Mouse (Mus musculus): ENCODE data around the gene Cd99l2.

Gene Cd99l2

GRCm38 (mm10) chrX:71468639-71469295, 23.9 kb downstream of the Cd99l2 start:
- DNase-seq (ENCODE audit: low read depth, low spot score), result no peak

- no peak for DNase-seq (ENCODE audit: low read depth, low spot score)
Measured at GRCm38 (mm10) chrX:71467491-71467890, 25.2 kb downstream of the Cd99l2 start.

- no peak for DNase-seq (ENCODE audit: low read depth, low spot score)
Measured at GRCm38 (mm10) chrX:71465417-71465816, 27.2 kb downstream of the Cd99l2 start.

DNA sequence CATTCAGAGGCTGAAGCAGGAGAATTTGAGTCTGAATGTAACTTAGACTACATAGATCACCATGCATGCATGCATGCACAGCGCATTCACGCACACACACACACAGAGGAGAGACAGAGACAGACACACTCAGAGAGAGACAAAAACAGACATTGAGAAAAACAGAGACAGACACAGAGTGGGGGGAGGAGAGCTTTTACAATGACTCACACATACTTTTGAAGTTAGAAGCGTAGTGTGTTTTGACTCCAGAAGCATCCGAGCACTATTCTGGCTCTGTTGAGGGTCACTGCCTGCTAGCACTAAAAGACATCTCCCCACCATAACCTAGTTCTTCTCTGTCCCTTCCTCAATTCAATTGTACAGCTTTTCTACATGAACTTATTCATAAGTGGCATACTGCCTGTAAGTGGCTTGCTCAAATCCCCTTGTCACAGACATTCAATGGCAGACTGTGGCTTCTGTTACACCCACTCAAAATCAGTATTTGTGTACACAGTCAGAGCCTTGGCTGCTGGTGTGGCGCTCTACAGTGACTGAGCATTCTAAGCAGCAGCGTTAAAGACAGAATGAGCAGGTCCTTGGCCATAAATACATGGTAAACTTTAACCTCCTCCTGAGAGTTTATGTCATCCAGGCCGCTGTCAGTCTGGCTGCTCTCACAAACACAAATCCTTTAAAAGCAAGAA, 28.4 kb downstream of the Cd99l2 start:
- DNase-seq (ENCODE audit: low read depth, low spot score), result no peak

GRCm38 (mm10) chrX:71456078-71456737, 36.4 kb downstream of the Cd99l2 start:
- DNase-seq (ENCODE audit: low read depth, low spot score), result no peak

- no peak for DNase-seq (ENCODE audit: low read depth, low spot score)
Measured at GRCm38 (mm10) chrX:71442916-71443315, 49.7 kb downstream of the Cd99l2 start.

- no peak for DNase-seq (ENCODE audit: low read depth, low spot score)
Measured at GRCm38 (mm10) chrX:71439473-71439872, 53.2 kb downstream of the Cd99l2 start.

GRCm38 (mm10) chrX:71435542-71435941, 57.1 kb downstream of the Cd99l2 start:
- no peak for DNase-seq (ENCODE audit: low read depth, low spot score)

DNA sequence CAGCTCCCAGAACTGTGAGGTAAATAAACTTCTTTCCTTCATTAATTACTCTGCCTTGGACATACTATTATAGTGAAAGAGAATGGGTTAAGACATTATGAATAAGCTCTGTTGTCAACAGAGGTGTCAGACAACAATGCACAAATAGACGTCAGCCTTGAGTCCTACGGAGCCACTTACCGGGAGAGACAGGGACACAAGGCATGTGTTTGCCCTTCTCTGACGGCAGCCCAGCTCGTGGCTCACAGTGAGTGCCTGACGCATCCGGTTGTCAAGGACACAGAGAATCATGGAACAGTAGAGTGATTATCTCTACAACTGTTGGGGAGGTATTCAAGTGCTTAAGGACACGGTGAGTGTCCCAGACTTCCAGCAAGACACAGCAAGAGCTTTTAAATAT, 57.8 kb downstream of the Cd99l2 start:
- no peak for DNase-seq (ENCODE audit: low read depth, low spot score)

DNA sequence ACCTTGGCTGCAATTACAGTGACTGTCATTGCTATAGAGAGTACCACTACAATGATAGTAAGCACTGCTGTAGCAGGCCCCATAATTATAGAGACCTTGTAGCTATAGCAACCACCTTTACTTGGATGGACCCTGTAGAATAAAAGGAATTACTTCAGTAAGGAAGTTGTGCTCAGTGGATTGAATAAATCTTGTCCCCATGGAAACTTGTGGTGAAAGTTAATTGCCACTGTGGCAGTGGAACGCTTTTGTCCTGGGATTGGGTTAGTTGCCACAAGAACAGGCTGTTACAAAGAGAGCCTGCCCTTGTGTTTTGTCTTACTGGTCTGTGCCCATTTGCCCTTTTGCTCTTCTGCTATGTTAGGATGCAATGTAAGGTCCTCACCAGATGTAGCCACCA, 58.2 kb downstream of the Cd99l2 start:
- DNase-seq (ENCODE audit: low read depth, low spot score), result no peak

DNA sequence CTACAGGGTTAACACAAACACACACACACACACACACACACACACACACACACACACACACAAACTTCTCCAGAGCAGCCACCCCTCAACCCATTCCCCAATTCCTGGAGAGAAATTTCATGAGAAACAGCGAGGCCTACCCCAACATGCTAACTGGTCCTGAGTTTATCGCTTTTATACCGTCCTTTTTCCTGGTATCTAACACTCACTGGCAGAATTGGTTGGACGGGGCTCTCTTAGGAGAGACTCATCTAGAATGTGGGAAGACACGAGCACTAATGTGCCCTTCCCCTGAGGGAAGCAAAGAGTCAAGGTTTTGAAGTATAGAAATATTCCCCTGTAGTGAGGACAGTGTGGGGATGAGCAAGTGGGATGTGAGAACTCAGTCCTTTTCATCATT, 61.7 kb downstream of the Cd99l2 start:
- no peak for DNase-seq (ENCODE audit: low read depth, low spot score)

DNA sequence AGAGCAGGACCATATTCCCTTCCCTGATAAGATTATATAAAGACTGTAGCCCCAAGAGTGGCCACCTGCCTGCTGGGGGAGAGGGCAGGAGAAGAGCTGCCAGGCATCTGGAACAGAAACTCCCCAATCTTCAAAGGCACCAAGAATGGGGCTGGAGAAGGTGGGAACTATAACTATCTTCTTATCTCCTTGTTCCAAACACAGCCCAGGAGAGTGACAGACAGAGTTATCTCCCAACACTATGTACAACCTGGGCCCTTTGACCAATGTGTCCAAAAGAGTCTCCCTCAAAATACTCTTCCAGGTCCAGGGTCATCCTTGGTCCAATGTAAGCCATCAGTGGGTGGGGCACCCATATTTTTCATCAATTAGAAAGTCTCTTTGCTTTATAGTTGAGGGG, 65.2 kb downstream of the Cd99l2 start:
- no peak for DNase-seq (ENCODE audit: low read depth, low spot score)

GRCm38 (mm10) chrX:71425746-71426519, 66.7 kb downstream of the Cd99l2 start:
- DNase-seq (ENCODE audit: low read depth, low spot score), result peak; percentile 30

DNA sequence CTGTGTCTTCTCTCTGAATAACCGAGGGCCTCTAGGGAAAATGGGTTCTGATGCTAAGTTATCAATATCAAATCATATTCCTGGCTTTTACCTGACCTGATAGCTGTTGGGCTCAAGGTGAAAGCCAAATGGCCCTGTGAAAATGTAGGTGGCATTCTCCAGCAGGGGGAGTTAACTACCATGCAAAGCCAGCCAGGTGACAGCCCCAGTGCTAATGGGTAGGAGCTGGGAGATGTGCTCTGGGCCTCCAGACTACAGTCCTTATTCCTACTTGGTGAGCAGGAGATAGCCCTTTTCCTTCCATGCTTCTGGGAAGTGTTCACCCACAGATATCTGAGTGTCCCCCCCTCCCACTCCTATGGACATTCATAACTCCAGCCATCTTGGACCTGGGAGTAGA, 67.8 kb downstream of the Cd99l2 start:
- no peak for DNase-seq (ENCODE audit: low read depth, low spot score)

DNA sequence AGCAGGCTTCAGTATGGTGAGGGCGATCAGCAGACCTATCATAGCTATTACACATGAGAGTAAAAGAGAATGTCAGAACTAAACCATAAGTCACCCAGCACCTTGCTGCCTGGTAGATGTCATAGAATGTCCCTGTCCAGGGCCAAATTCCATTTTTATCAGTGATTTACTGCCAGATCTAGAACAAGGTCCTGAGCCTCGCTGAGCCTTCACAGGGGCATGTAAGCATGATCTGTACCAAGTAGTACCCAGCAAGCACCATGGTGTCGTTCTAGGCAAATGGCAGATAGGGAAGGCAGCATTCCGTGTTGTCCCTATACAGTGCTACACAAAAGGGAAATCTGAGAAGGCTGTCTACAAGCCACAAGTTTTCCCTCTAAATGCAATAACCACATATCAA, 79.0 kb downstream of the Cd99l2 start:
- no peak for DNase-seq (ENCODE audit: low read depth, low spot score)

DNA sequence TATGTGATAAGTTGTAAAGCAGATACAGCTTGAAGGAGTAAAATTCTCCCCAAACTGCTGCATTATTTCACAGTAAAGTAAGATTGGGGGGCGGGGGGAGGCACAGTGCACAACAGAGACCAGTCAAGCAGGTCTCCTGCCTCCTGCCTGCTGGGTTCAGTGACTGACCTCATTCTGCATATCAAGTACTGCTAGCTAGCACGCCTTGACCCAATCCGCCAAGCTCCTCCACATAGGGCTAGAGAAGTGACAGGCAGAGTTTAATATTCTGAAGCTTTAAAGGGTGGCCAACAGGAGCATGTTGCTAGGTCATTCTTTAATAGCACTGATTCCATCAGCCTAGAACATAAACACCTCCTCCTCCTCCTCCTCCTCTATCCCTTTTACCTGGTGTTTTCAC, 79.9 kb downstream of the Cd99l2 start:
- no peak for DNase-seq (ENCODE audit: low read depth, low spot score)

DNA sequence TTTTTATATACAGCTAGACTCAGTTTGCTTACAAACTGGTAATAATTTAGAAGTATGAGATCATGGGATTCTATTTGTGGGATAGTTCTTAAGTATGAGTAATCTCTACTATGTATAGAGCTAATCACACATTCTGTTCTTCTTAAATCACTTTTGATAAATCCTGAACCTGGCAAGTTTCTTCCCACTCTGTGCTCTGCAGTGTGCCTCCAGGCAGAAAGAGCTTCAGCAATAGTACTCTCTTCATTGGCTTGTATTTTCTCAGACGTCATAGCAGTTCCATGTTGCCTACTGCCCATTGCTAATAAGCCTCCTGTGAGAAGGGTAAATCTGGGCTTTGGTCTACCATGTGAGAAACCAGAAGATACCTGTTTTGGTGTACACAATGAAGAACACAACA, 84.3 kb downstream of the Cd99l2 start:
- no peak for DNase-seq (ENCODE audit: low read depth, low spot score)

GRCm38 (mm10) chrX:71406290-71406689, 86.4 kb downstream of the Cd99l2 start:
- DNase-seq (ENCODE audit: low read depth, low spot score), result no peak

DNA sequence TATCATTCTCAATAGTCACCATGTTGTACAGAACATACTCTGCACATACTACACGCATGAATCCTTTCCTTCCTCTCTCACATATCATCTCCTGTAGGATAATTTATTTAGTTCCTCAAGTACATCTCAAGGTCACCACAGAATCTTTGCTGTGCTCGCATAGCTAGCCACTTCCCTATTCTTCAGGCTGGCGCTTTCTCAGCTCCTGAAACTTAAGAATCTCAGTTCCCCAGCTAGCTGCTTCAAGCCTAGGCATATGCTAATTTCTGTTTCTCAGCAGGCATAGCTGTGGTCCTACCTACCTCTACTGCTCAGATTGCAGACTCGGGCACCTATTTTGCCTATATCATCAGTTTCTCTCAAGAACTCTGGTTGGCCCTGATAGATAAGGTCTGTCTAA, 96.3 kb downstream of the Cd99l2 start:
- no peak for DNase-seq (ENCODE audit: low read depth, low spot score)

- no peak for DNase-seq (ENCODE audit: low read depth, low spot score)
Measured at GRCm38 (mm10) chrX:71381571-71381970, 111.1 kb downstream of the Cd99l2 start.

DNA sequence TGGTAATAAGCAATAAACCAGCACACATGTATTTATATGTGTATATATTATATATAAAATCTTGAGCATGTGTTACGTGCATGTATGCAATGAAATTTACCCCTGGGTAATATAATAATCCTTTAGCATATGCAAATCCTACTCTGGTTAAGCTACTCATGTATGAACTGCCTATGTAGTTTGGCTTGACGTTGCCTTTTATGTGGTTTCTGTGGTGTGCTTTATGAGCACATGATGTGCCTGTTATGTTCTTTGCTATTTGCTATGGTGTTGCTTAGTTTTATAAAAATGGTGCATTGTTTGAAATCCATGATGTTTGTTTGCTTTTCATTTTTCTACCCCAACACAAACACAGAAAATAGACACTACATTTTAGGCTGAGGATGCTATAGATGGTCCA, 114.2 kb downstream of the Cd99l2 start:
- no peak for DNase-seq (ENCODE audit: low read depth, low spot score)

DNA sequence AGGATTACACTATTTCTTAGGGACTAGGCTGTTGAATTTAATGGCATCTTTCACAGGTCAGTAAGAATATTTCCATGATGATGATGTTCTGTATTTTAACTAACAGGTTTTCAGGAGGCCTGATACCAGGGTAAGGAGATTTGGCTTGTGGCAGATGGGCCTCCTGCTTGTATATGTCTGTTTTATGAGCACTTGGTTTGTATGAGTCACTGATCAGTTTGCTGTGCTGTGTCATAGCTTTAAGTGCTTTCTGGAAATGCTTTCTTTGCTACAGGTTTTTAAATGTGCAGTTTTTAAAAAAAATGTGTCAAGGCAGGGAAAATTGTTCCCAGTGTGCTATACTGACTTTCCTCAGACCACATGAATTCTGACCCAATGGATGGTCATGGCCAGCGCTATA, 115.9 kb downstream of the Cd99l2 start:
- DNase-seq (ENCODE audit: low read depth, low spot score), result no peak

Measured in brain, embryonic 18.5 days (tissue).